Mouse (Mus musculus): Measurements from ENCODE around the gene Cltc. TPM values are rescaled to one million over a fixed set of nuclear protein-coding genes. Genes with fewer than 3 reads are reported as not detected.
"Not testable (repeated sequence)": the region's sequence is repeated elsewhere in the genome, so short reads cannot be mapped to it uniquely, and the experiment has no call there.

Cltc gene
- 149 and 167 TPM in 2 replicates for polyA plus RNA-seq (2015; fragmentation: Nextera tagmentation; extraction: Ambion mirVana)

GRCm38 (mm10) chr11:86757480-86758371, at the start of gene Cltc:
Gene Cltc, minus strand, starts transcription at chr11:86757565.
- H3K4me1 ChIP-seq (replicated peaks; ENCODE audit: control insufficient read depth, insufficient read depth, low read length): peaks cover 20% of the 10 kb centered on the region
- peak; percentile 97 for ATAC-seq
- peak within 1 kb of the TSS; percentile 95 for H3K27ac ChIP-seq (ENCODE audit: low read length)
- H3K4me3 ChIP-seq (replicated peaks; ENCODE audit: low read length): peak within 1 kb of the TSS; percentile 100
- no peaks in the 10 kb centered on the region for H3K36me3 ChIP-seq (ENCODE audit: control insufficient read depth, insufficient read depth)
- H3K27me3 ChIP-seq (replicated peaks; ENCODE audit: control insufficient read depth, insufficient read depth, low read length): no peaks in the 10 kb centered on the region
- no peaks in the 10 kb centered on the region for H3K9me3 ChIP-seq (ENCODE audit: control insufficient read depth, low read length)
- H3K9ac ChIP-seq (replicated peaks; ENCODE audit: low read depth, low read length): peak within 1 kb of the TSS; percentile 93
- H3K4me2 ChIP-seq (ENCODE audit: low read length): peak within 1 kb of the TSS; percentile 99
- under 1% methylated on average over 66 of the region's 73 CpGs for WGBS

- Histone ChIP-seq H3K9me3 (ENCODE audit: control insufficient read depth, low read length) (no peaks in the 10 kb centered on the region), H3K4me2 (ENCODE audit: low read length) (peak overlapping the region; percentile 87), H3K27ac (ENCODE audit: low read length) (peak overlapping the region; percentile 84), H3K4me3 (replicated peaks; ENCODE audit: low read length) (peak overlapping the region; percentile 99), H3K9ac (replicated peaks; ENCODE audit: low read depth, low read length) (peak overlapping the region; percentile 75), H3K36me3 (ENCODE audit: control insufficient read depth, insufficient read depth) (peaks cover 7% of the 10 kb centered on the region), H3K4me1 (replicated peaks; ENCODE audit: control insufficient read depth, insufficient read depth, low read length) (peaks cover 5% of the 10 kb centered on the region), H3K27me3 (replicated peaks; ENCODE audit: control insufficient read depth, insufficient read depth, low read length) (no peaks in the 10 kb centered on the region)
- peak; percentile 94 for ATAC-seq
- WGBS: 0% methylated on average over 25 of the region's 25 CpGs
These were observed 49.7 kb upstream of the Cltc start for GRCm38 (mm10) chr11:86807001-86807477.

GRCm38 (mm10) chr11:86794161-86794560, 36.8 kb upstream of the Cltc start:
- no peak overlapping the region for H3K9ac ChIP-seq (replicated peaks; ENCODE audit: low read depth, low read length)
- H3K27ac ChIP-seq (ENCODE audit: low read length): no peak overlapping the region
- H3K4me1 ChIP-seq (replicated peaks; ENCODE audit: control insufficient read depth, insufficient read depth, low read length): no peaks in the 10 kb centered on the region
- WGBS: 84% methylated on average over 1 of the region's 1 CpGs
- peaks cover 6% of the 10 kb centered on the region; the same call in 1 of the 2 replicates for H3K36me3 ChIP-seq (ENCODE audit: control insufficient read depth, insufficient read depth)
- H3K4me2 ChIP-seq (ENCODE audit: low read length): no peak overlapping the region
- no peaks in the 10 kb centered on the region for H3K27me3 ChIP-seq (replicated peaks; ENCODE audit: control insufficient read depth, insufficient read depth, low read length)
- no peaks in the 10 kb centered on the region for H3K9me3 ChIP-seq (ENCODE audit: control insufficient read depth, low read length)
- no peak overlapping the region for H3K4me3 ChIP-seq (replicated peaks; ENCODE audit: low read length)
- no peak for ATAC-seq

GRCm38 (mm10) chr11:86787436-86787835, 30.1 kb upstream of the Cltc start:
- not testable (repeated sequence) for H3K4me2 ChIP-seq (ENCODE audit: low read length); H3K4me3 ChIP-seq (replicated peaks; ENCODE audit: low read length); H3K9me3 ChIP-seq (ENCODE audit: control insufficient read depth, low read length); H3K4me1 ChIP-seq (replicated peaks; ENCODE audit: control insufficient read depth, insufficient read depth, low read length); ATAC-seq; H3K9ac ChIP-seq (replicated peaks; ENCODE audit: low read depth, low read length); H3K27ac ChIP-seq (ENCODE audit: low read length); H3K27me3 ChIP-seq (replicated peaks; ENCODE audit: control insufficient read depth, insufficient read depth, low read length)
- peaks cover 25% of the 10 kb centered on the region for H3K36me3 ChIP-seq (ENCODE audit: control insufficient read depth, insufficient read depth)
- WGBS: 94% methylated on average over 5 of the region's 5 CpGs

- Histone ChIP-seq H3K4me3 (replicated peaks; ENCODE audit: low read length) (no peak overlapping the region), H3K36me3 (ENCODE audit: control insufficient read depth, insufficient read depth) (peaks cover 28% of the 10 kb centered on the region)
- WGBS: 97% methylated on average over 2 of the region's 2 CpGs
These were observed 28.4 kb upstream of the Cltc start for GRCm38 (mm10) chr11:86785767-86786166.

GRCm38 (mm10) chr11:86769884-86770283, 12.5 kb upstream of the Cltc start:
- peaks cover 18% of the 10 kb centered on the region for H3K36me3 ChIP-seq (ENCODE audit: control insufficient read depth, insufficient read depth)
- 94% methylated on average over 4 of the region's 4 CpGs for WGBS
- H3K27me3 ChIP-seq (replicated peaks; ENCODE audit: control insufficient read depth, insufficient read depth, low read length): no peaks in the 10 kb centered on the region
- H3K4me3 ChIP-seq (replicated peaks; ENCODE audit: low read length): no peak overlapping the region
- H3K27ac ChIP-seq (ENCODE audit: low read length): no peak overlapping the region
- no peak overlapping the region for H3K4me2 ChIP-seq (ENCODE audit: low read length)
- ATAC-seq: no peak
- no peak overlapping the region for H3K9ac ChIP-seq (replicated peaks; ENCODE audit: low read depth, low read length)
- no peaks in the 10 kb centered on the region for H3K9me3 ChIP-seq (ENCODE audit: control insufficient read depth, low read length)
- no peaks in the 10 kb centered on the region for H3K4me1 ChIP-seq (replicated peaks; ENCODE audit: control insufficient read depth, insufficient read depth, low read length)

More at GRCm38 (mm10) chr11:86785767-86786166, 28.4 kb upstream of the Cltc start:
- H3K9me3 ChIP-seq (ENCODE audit: control insufficient read depth, low read length): no peaks in the 10 kb centered on the region
- ATAC-seq: no peak
- H3K4me1 ChIP-seq (replicated peaks; ENCODE audit: control insufficient read depth, insufficient read depth, low read length): no peaks in the 10 kb centered on the region
- no peak overlapping the region for H3K4me2 ChIP-seq (ENCODE audit: low read length)
- H3K27ac ChIP-seq (ENCODE audit: low read length): no peak overlapping the region
- H3K27me3 ChIP-seq (replicated peaks; ENCODE audit: control insufficient read depth, insufficient read depth, low read length): no peaks in the 10 kb centered on the region
- H3K9ac ChIP-seq (replicated peaks; ENCODE audit: low read depth, low read length): no peak overlapping the region

- Histone ChIP-seq H3K4me1 (replicated peaks; ENCODE audit: control insufficient read depth, insufficient read depth, low read length) (no peaks in the 10 kb centered on the region), H3K27me3 (replicated peaks; ENCODE audit: control insufficient read depth, insufficient read depth, low read length) (no peaks in the 10 kb centered on the region), H3K4me3 (replicated peaks; ENCODE audit: low read length) (no peak overlapping the region), H3K4me2 (ENCODE audit: low read length) (no peak overlapping the region), H3K9ac (replicated peaks; ENCODE audit: low read depth, low read length) (no peak overlapping the region), H3K27ac (ENCODE audit: low read length) (no peak overlapping the region), H3K9me3 (ENCODE audit: control insufficient read depth, low read length) (no peaks in the 10 kb centered on the region), H3K36me3 (ENCODE audit: control insufficient read depth, insufficient read depth) (no peaks in the 10 kb centered on the region)
- no peak for ATAC-seq
- 85% methylated on average over 2 of the region's 2 CpGs for WGBS
These were observed 7.1 kb upstream of the Cltc start for GRCm38 (mm10) chr11:86764501-86764900.

GRCm38 (mm10) chr11:86763127-86763526, 5.8 kb upstream of the Cltc start:
- H3K36me3 ChIP-seq (ENCODE audit: control insufficient read depth, insufficient read depth); H3K4me2 ChIP-seq (ENCODE audit: low read length); H3K9me3 ChIP-seq (ENCODE audit: control insufficient read depth, low read length); H3K27me3 ChIP-seq (replicated peaks; ENCODE audit: control insufficient read depth, insufficient read depth, low read length); H3K27ac ChIP-seq (ENCODE audit: low read length); H3K4me1 ChIP-seq (replicated peaks; ENCODE audit: control insufficient read depth, insufficient read depth, low read length); ATAC-seq; H3K4me3 ChIP-seq (replicated peaks; ENCODE audit: low read length); H3K9ac ChIP-seq (replicated peaks; ENCODE audit: low read depth, low read length): not testable (repeated sequence)
- WGBS: 93% methylated on average over 11 of the region's 11 CpGs

GRCm38 (mm10) chr11:86760357-86760756, 3.0 kb upstream of the Cltc start:
- Histone ChIP-seq H3K9me3 (ENCODE audit: control insufficient read depth, low read length) (no peaks in the 10 kb centered on the region), H3K9ac (replicated peaks; ENCODE audit: low read depth, low read length) (no peak overlapping the region), H3K27ac (ENCODE audit: low read length) (no peak overlapping the region), H3K4me3 (replicated peaks; ENCODE audit: low read length) (no peak overlapping the region), H3K36me3 (ENCODE audit: control insufficient read depth, insufficient read depth) (no peaks in the 10 kb centered on the region), H3K27me3 (replicated peaks; ENCODE audit: control insufficient read depth, insufficient read depth, low read length) (no peaks in the 10 kb centered on the region), H3K4me1 (replicated peaks; ENCODE audit: control insufficient read depth, insufficient read depth, low read length) (peaks cover 15% of the 10 kb centered on the region), H3K4me2 (ENCODE audit: low read length) (no peak overlapping the region)
- ATAC-seq: no peak
